Mouse (Mus musculus) spleen, adult 2 months (tissue): ENCODE data around the gene Wdfy1.

Experiments
- CTCF ChIP-seq: fragments of 200-500 bp; IDR thresholded peaks from 2 replicates; pipeline ENCODE4 v1.5.1; 2011; ENCODE audit warnings: mild to moderate bottlenecking, inconsistent platforms; ENCODE audit not compliant: insufficient read depth, insufficient read length, insufficient replicate concordance; ENCODE audit errors: extremely low read depth
- POLR2A ChIP-seq: fragments of 200-500 bp; IDR thresholded peaks from 2 replicates; pipeline ENCODE4 v1.6.1; 2011; ENCODE audit warnings: low read depth, low read length, inconsistent platforms

- TF ChIP-seq CTCF, result no peak
- no peak for TF ChIP-seq POLR2A
These were observed 106.4 kb downstream of the Wdfy1 start for GRCm38 (mm10) chr1:79669419-79669974.
